Mouse (Mus musculus): ENCODE data around the gene Rdh7. TPM values are rescaled to one million over a fixed set of nuclear protein-coding genes. Genes with fewer than 3 reads are reported as not detected.
"Not testable (repeated sequence)": the region's sequence is repeated elsewhere in the genome, so short reads cannot be mapped to it uniquely, and the experiment has no call there.

Rdh7 gene
- polyA plus RNA-seq, 1 experiment = not detected

DNA sequence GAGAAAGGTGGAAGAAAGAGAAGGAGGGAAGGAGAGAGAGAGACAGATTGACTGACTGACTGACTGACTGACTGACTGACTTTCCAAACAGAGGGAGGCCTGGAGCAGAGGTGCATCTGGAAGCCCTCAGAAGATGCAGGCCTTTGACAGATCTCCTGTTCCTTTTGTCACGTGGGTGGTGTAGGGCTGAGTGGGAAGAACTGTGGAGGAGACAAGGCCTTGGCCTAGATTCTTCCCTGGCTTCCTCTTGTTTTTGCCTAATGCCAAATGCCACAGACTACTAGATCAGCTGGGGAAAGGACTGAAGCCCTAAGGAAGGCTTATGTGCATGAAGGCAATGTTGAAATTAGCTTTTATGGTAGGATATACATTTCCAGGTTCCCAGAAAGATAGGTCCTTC is 14.5 kb upstream of the Rdh7 start:
- no peaks in the 10 kb centered on the region for H3K27me3 ChIP-seq (ENCODE audit: control insufficient read depth, insufficient read depth, low read length)
- 67% methylated on average over 1 of the region's 1 CpGs for WGBS
- H3K4me3 ChIP-seq (replicated peaks; ENCODE audit: insufficient read depth, low read depth, low read length) = no peak overlapping the region
- no peak for TF ChIP-seq CTCF (IDR thresholded peaks at IDR 0.05; ENCODE audit: borderline replicate concordance, insufficient read depth, low read depth, low read length)
- TF ChIP-seq POLR2A (IDR thresholded peaks at IDR 0.05; ENCODE audit: borderline replicate concordance, insufficient read depth, low read length) = no peak
- H3K27ac ChIP-seq (ENCODE audit: insufficient read depth, low read length) = no peak overlapping the region
- DNase-seq = no peak
- peaks cover 3% of the 10 kb centered on the region; the same call in 1 of the 2 replicates for H3K4me1 ChIP-seq (ENCODE audit: control insufficient read depth, insufficient read depth, low read length)

GRCm38 (mm10) chr10:127901751-127902150 is 13.1 kb upstream of the Rdh7 start:
- WGBS = 82% methylated on average over 4 of the region's 4 CpGs
- DNase-seq = no peak
- Histone ChIP-seq H3K27me3 (ENCODE audit: control insufficient read depth, insufficient read depth, low read length) (no peaks in the 10 kb centered on the region), H3K4me1 (ENCODE audit: control insufficient read depth, insufficient read depth, low read length) (peaks cover 3% of the 10 kb centered on the region; the same call in 1 of the 2 replicates), H3K4me3 (replicated peaks; ENCODE audit: insufficient read depth, low read depth, low read length) (no peak overlapping the region), H3K27ac (ENCODE audit: insufficient read depth, low read length) (no peak overlapping the region)
- TF ChIP-seq CTCF (IDR thresholded peaks at IDR 0.05; ENCODE audit: borderline replicate concordance, insufficient read depth, low read depth, low read length) = no peak
- TF ChIP-seq POLR2A (IDR thresholded peaks at IDR 0.05; ENCODE audit: borderline replicate concordance, insufficient read depth, low read length) = no peak

GRCm38 (mm10) chr10:127899783-127900182 is 11.2 kb upstream of the Rdh7 start:
- 48% methylated on average over 5 of the region's 5 CpGs for WGBS
- Histone ChIP-seq H3K27ac (ENCODE audit: insufficient read depth, low read length) (no peak overlapping the region), H3K27me3 (ENCODE audit: control insufficient read depth, insufficient read depth, low read length) (no peaks in the 10 kb centered on the region), H3K4me1 (ENCODE audit: control insufficient read depth, insufficient read depth, low read length) (no peaks in the 10 kb centered on the region), H3K4me3 (replicated peaks; ENCODE audit: insufficient read depth, low read depth, low read length) (no peak overlapping the region)
- DNase-seq = no peak
- no peak for TF ChIP-seq POLR2A (IDR thresholded peaks at IDR 0.05; ENCODE audit: borderline replicate concordance, insufficient read depth, low read length)
- no peak for TF ChIP-seq CTCF (IDR thresholded peaks at IDR 0.05; ENCODE audit: borderline replicate concordance, insufficient read depth, low read depth, low read length)

DNA sequence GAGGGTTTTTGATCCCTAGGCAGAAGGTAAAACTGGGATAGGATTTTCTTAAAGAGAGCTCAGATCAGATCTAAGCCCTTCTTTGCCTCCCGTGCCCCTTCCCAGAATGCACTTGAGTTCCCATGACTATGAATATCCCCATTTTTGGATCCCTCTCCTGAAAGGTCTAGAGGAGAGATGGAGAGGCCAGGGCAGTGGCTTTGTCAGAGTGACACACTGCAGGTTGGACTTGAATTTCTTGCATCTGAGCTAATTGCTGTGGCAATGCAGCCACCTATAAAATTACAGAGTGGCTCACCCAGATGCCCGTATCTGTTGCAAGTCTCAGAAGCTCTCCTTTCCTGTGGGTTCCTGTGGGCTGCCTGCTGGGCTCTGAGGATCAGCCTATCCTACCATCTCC is 9.6 kb upstream of the Rdh7 start, which contains the start of gene Sdr9c7:
TSS of gene Sdr9c7 (plus strand) at position 301 of the 400 bp plus-strand sequence.
- no peaks in the 10 kb centered on the region for H3K27me3 ChIP-seq (ENCODE audit: control insufficient read depth, insufficient read depth, low read length)
- H3K4me1 ChIP-seq (ENCODE audit: control insufficient read depth, insufficient read depth, low read length) = no peaks in the 10 kb centered on the region
- H3K4me3 ChIP-seq (replicated peaks; ENCODE audit: insufficient read depth, low read depth, low read length) = no peak within 1 kb of the TSS
- no peak within 1 kb of the TSS for H3K27ac ChIP-seq (ENCODE audit: insufficient read depth, low read length)
- no peak for DNase-seq
- TF ChIP-seq CTCF (IDR thresholded peaks at IDR 0.05; ENCODE audit: borderline replicate concordance, insufficient read depth, low read depth, low read length) (no peak), POLR2A (IDR thresholded peaks at IDR 0.05; ENCODE audit: borderline replicate concordance, insufficient read depth, low read length) (no peak)
- WGBS = 84% methylated on average over 2 of the region's 2 CpGs

GRCm38 (mm10) chr10:127897506-127897905 is 8.9 kb upstream of the Rdh7 start:
- no peak overlapping the region for H3K27ac ChIP-seq (ENCODE audit: insufficient read depth, low read length)
- H3K4me3 ChIP-seq (replicated peaks; ENCODE audit: insufficient read depth, low read depth, low read length) = no peak overlapping the region
- DNase-seq = no peak
- TF ChIP-seq POLR2A (IDR thresholded peaks at IDR 0.05; ENCODE audit: borderline replicate concordance, insufficient read depth, low read length) = no peak
- TF ChIP-seq CTCF (IDR thresholded peaks at IDR 0.05; ENCODE audit: borderline replicate concordance, insufficient read depth, low read depth, low read length) = no peak
- no peaks in the 10 kb centered on the region for H3K4me1 ChIP-seq (ENCODE audit: control insufficient read depth, insufficient read depth, low read length)
- H3K27me3 ChIP-seq (ENCODE audit: control insufficient read depth, insufficient read depth, low read length) = no peaks in the 10 kb centered on the region
- WGBS = 84% methylated on average over 3 of the region's 3 CpGs

GRCm38 (mm10) chr10:127896705-127897104 is 8.1 kb upstream of the Rdh7 start:
- Histone ChIP-seq H3K4me1 (ENCODE audit: control insufficient read depth, insufficient read depth, low read length) (no peaks in the 10 kb centered on the region), H3K4me3 (replicated peaks; ENCODE audit: insufficient read depth, low read depth, low read length) (no peak overlapping the region), H3K27me3 (ENCODE audit: control insufficient read depth, insufficient read depth, low read length) (no peaks in the 10 kb centered on the region), H3K27ac (ENCODE audit: insufficient read depth, low read length) (no peak overlapping the region)
- 66% methylated on average over 5 of the region's 5 CpGs for WGBS
- TF ChIP-seq POLR2A (IDR thresholded peaks at IDR 0.05; ENCODE audit: borderline replicate concordance, insufficient read depth, low read length) = no peak
- TF ChIP-seq CTCF (IDR thresholded peaks at IDR 0.05; ENCODE audit: borderline replicate concordance, insufficient read depth, low read depth, low read length) = no peak
- DNase-seq = no peak

- 60% methylated on average over 5 of the region's 5 CpGs for WGBS
Observed at GRCm38 (mm10) chr10:127893163-127894022, 4.8 kb upstream of the Rdh7 start.

GRCm38 (mm10) chr10:127891481-127891880 is 2.9 kb upstream of the Rdh7 start:
- no peak overlapping the region for H3K4me3 ChIP-seq (replicated peaks; ENCODE audit: insufficient read depth, low read depth, low read length)
- 72% methylated on average over 1 of the region's 1 CpGs for WGBS
- TF ChIP-seq POLR2A (IDR thresholded peaks at IDR 0.05; ENCODE audit: borderline replicate concordance, insufficient read depth, low read length) = no peak
- TF ChIP-seq CTCF (IDR thresholded peaks at IDR 0.05; ENCODE audit: borderline replicate concordance, insufficient read depth, low read depth, low read length) = no peak
- H3K27me3 ChIP-seq (ENCODE audit: control insufficient read depth, insufficient read depth, low read length) = no peaks in the 10 kb centered on the region
- H3K4me1 ChIP-seq (ENCODE audit: control insufficient read depth, insufficient read depth, low read length) = no peaks in the 10 kb centered on the region
- no peak for DNase-seq
- H3K27ac ChIP-seq (ENCODE audit: insufficient read depth, low read length) = no peak overlapping the region

More at GRCm38 (mm10) chr10:127893163-127894022, 4.8 kb upstream of the Rdh7 start:
- H3K4me3 ChIP-seq (replicated peaks; ENCODE audit: insufficient read depth, low read depth, low read length); DNase-seq; H3K4me1 ChIP-seq (ENCODE audit: control insufficient read depth, insufficient read depth, low read length); H3K27me3 ChIP-seq (ENCODE audit: control insufficient read depth, insufficient read depth, low read length); H3K27ac ChIP-seq (ENCODE audit: insufficient read depth, low read length): not testable (repeated sequence)

Data from cerebellum, adult 2 months (tissue).